ENCODE assay signal across 9 mouse cellular contexts in genomic region chr7:80991589-80991988, GRCm38 (mm10). TPM values are rescaled to one million over a fixed set of nuclear protein-coding genes. Genes with fewer than 3 reads are reported as not detected.
A peak's percentile ranks its signal among the peaks of the same experiment; 100 is the strongest.
DNase-seq lines count a peak whose midpoint lies in the region; ATAC-seq and TF ChIP-seq lines count a peak whose summit lies in the region.
"Had no signal": no experiment of that assay in that cellular context is flagged by ENCODE, and none has a peak within 500 bp of the region (broad histone marks: within the 10 kb centered on the region; RNA-seq: fewer than 3 reads in every experiment).

No protein-coding gene starts in this region.

- no peak for ATAC-seq in embryonic facial prominence, embryonic 12.5 days (ENCODE audit: insufficient number of reproducible peaks, insufficient read depth, low FRiP score, low TSS enrichment)
- no peak for ATAC-seq in lung, embryonic 14.5 days (ENCODE audit: insufficient read depth)
- no peak for ATAC-seq in limb, embryonic 13.5 days (ENCODE audit: low FRiP score, low read depth)
- ATAC-seq in stomach, embryonic 14.5 days (ENCODE audit: insufficient number of reproducible peaks, insufficient read depth, low FRiP score, low read depth) = no peak

- H3K9ac ChIP-seq in embryonic facial prominence, embryonic 12.5 days = no peak overlapping the region
- no peak overlapping the region for H3K9ac ChIP-seq in lung, embryonic 14.5 days
- peak overlapping the region; percentile 96; the same call in 1 of the 2 replicates for H3K9ac ChIP-seq in limb, embryonic 13.5 days
- H3K9ac ChIP-seq in stomach, embryonic 14.5 days (replicated peaks; ENCODE audit: low read depth, low read length) = no peak overlapping the region

- H3K4me2 ChIP-seq in embryonic facial prominence, embryonic 12.5 days (replicated peaks) = peak overlapping the region; percentile 90; the same call in 1 of the 2 replicates
- peak overlapping the region; percentile 84 for H3K4me2 ChIP-seq in lung, embryonic 14.5 days
- H3K4me2 ChIP-seq in limb, embryonic 13.5 days (replicated peaks) = peak overlapping the region; percentile 92
- peak overlapping the region; percentile 94 for H3K4me2 ChIP-seq in stomach, embryonic 14.5 days (replicated peaks; ENCODE audit: low read depth, low read length)

- 92% methylated on average over 5 of the region's 5 CpGs for WGBS in embryonic facial prominence, embryonic 12.5 days
- 92% methylated on average over 5 of the region's 5 CpGs for WGBS in embryonic facial prominence, embryonic 10.5 days
- 86% methylated on average over 5 of the region's 5 CpGs for WGBS in lung, embryonic 14.5 days
- WGBS in limb, embryonic 13.5 days = 96% methylated on average over 5 of the region's 5 CpGs
- 92% methylated on average over 5 of the region's 5 CpGs for WGBS in stomach, embryonic 14.5 days

- no peaks in the 10 kb centered on the region for H3K27me3 ChIP-seq in embryonic facial prominence, embryonic 12.5 days
- H3K27me3 ChIP-seq in embryonic facial prominence, embryonic 10.5 days (replicated peaks; ENCODE audit: low read depth, poor library complexity, severe bottlenecking) = no peaks in the 10 kb centered on the region
- H3K27me3 ChIP-seq in lung, embryonic 14.5 days (ENCODE audit: insufficient read depth, low read length) = no peaks in the 10 kb centered on the region
- no peaks in the 10 kb centered on the region for H3K27me3 ChIP-seq in limb, embryonic 13.5 days
- H3K27me3 ChIP-seq in stomach, embryonic 14.5 days (ENCODE audit: control insufficient read depth, insufficient read depth, low read length) = no peaks in the 10 kb centered on the region

- no peaks in the 10 kb centered on the region for H3K36me3 ChIP-seq in embryonic facial prominence, embryonic 12.5 days
- H3K36me3 ChIP-seq in embryonic facial prominence, embryonic 10.5 days (replicated peaks) = peaks cover 3% of the 10 kb centered on the region; the same call in 1 of the 2 replicates
- 0 out of 2 replicates have a peak, but pooled peaks cover 3% of the 10 kb centered on the region for H3K36me3 ChIP-seq in lung, embryonic 14.5 days (ENCODE audit: insufficient read depth)
- no peaks in the 10 kb centered on the region for H3K36me3 ChIP-seq in limb, embryonic 13.5 days
- H3K36me3 ChIP-seq in stomach, embryonic 14.5 days (ENCODE audit: control insufficient read depth, insufficient read depth, low read length) = no peaks in the 10 kb centered on the region; the same call in 1 of the 2 replicates

- DNase-seq in embryonic facial prominence, embryonic 10.5 days (ENCODE audit: low spot score) = no peak
- DNase-seq in lung, embryonic 14.5 days = no peak
- no peak for DNase-seq in lung, postnatal 14 days
- no peak for DNase-seq in natural killer cell, adult 2 months (ENCODE audit: low spot score in 2 of 2)
- no peak for DNase-seq in embryo, embryonic 10.5 days (ENCODE audit: low spot score)
- DNase-seq: cerebellum, adult 11 months had no signal

- no peak overlapping the region for H3K4me3 ChIP-seq in embryonic facial prominence, embryonic 12.5 days
- H3K4me3 ChIP-seq in embryonic facial prominence, embryonic 10.5 days = no peak overlapping the region
- H3K4me3 ChIP-seq in lung, embryonic 14.5 days (ENCODE audit: low read depth, low read length) = peak overlapping the region; percentile 95; the same call in 1 of the 2 replicates
- H3K4me3 ChIP-seq in limb, embryonic 13.5 days = peak overlapping the region; percentile 92
- peak overlapping the region; percentile 91 for H3K4me3 ChIP-seq in stomach, embryonic 14.5 days (ENCODE audit: low read depth, low read length)

- no peak for TF ChIP-seq CTCF in lung, embryonic 14.5 days (IDR thresholded peaks at IDR 0.05; ENCODE audit: low read depth)

- no peaks in the 10 kb centered on the region for H3K9me3 ChIP-seq in embryonic facial prominence, embryonic 12.5 days
- H3K9me3 ChIP-seq in embryonic facial prominence, embryonic 10.5 days = no peaks in the 10 kb centered on the region
- no peaks in the 10 kb centered on the region for H3K9me3 ChIP-seq in lung, embryonic 14.5 days (ENCODE audit: low read depth, low read length)
- no peaks in the 10 kb centered on the region for H3K9me3 ChIP-seq in limb, embryonic 13.5 days
- H3K9me3 ChIP-seq in stomach, embryonic 14.5 days (ENCODE audit: control insufficient read depth, low read depth, low read length) = no peaks in the 10 kb centered on the region

- no peak overlapping the region for H3K27ac ChIP-seq in embryonic facial prominence, embryonic 12.5 days
- no peak overlapping the region for H3K27ac ChIP-seq in embryonic facial prominence, embryonic 10.5 days (replicated peaks)
- no peak overlapping the region for H3K27ac ChIP-seq in lung, embryonic 14.5 days (ENCODE audit: low read depth)
- H3K27ac ChIP-seq in limb, embryonic 13.5 days = no peak overlapping the region
- no peak overlapping the region for H3K27ac ChIP-seq in stomach, embryonic 14.5 days (ENCODE audit: low read length)

- H3K4me1 ChIP-seq in embryonic facial prominence, embryonic 12.5 days = peaks cover 20% of the 10 kb centered on the region
- peaks cover 51% of the 10 kb centered on the region for H3K4me1 ChIP-seq in embryonic facial prominence, embryonic 10.5 days
- H3K4me1 ChIP-seq in lung, embryonic 14.5 days (ENCODE audit: insufficient read depth) = peaks cover 14% of the 10 kb centered on the region; the same call in 1 of the 2 replicates
- peaks cover 36% of the 10 kb centered on the region for H3K4me1 ChIP-seq in limb, embryonic 13.5 days
- H3K4me1 ChIP-seq in stomach, embryonic 14.5 days (ENCODE audit: control insufficient read depth, insufficient read depth, low read length) = peaks cover 29% of the 10 kb centered on the region

RNA-seq across cellular contexts. Expression of gene Zfp592, which starts 1.9 kb away (rescaled TPM):
- 13.7 and 14.1 TPM in 2 replicates for polyA plus RNA-seq in embryonic facial prominence, embryonic 12.5 days (2016; fragmentation: Nextera tagmentation; extraction: Ambion mirVana)
- polyA plus RNA-seq in embryonic facial prominence, embryonic 10.5 days (2016; fragmentation: Nextera tagmentation; extraction: Ambion mirVana) = 15.6 and 16.3 TPM in 2 replicates
- polyA plus RNA-seq in lung, embryonic 14.5 days (2014; fragmentation: Nextera tagmentation; extraction: Ambion mirVana) = 18.1 and 19.7 TPM in 2 replicates
- polyA plus RNA-seq in limb, embryonic 13.5 days (2015; fragmentation: Nextera tagmentation; extraction: Ambion mirVana) = 10.4 and 12.9 TPM in 2 replicates
- 15.2 and 15.4 TPM in 2 replicates for polyA plus RNA-seq in stomach, embryonic 14.5 days (2014; fragmentation: Nextera tagmentation; extraction: Ambion mirVana)

RNA-seq across cellular contexts. Expression of gene Sec11a, which starts 44.0 kb away (rescaled TPM):
- polyA plus RNA-seq in embryonic facial prominence, embryonic 12.5 days (2016; fragmentation: Nextera tagmentation; extraction: Ambion mirVana) = 208 and 219 TPM in 2 replicates
- 188 and 190 TPM in 2 replicates for polyA plus RNA-seq in embryonic facial prominence, embryonic 10.5 days (2016; fragmentation: Nextera tagmentation; extraction: Ambion mirVana)
- 191 and 196 TPM in 2 replicates for polyA plus RNA-seq in lung, embryonic 14.5 days (2014; fragmentation: Nextera tagmentation; extraction: Ambion mirVana)
- 251 and 256 TPM in 2 replicates for polyA plus RNA-seq in limb, embryonic 13.5 days (2015; fragmentation: Nextera tagmentation; extraction: Ambion mirVana)
- 209 and 219 TPM in 2 replicates for polyA plus RNA-seq in stomach, embryonic 14.5 days (2014; fragmentation: Nextera tagmentation; extraction: Ambion mirVana)

Comparison
In these comparisons a context has a peak if more than half of its experiments do, and no peak if none do; other contexts are left out.
1. H3K4me3 ChIP-seq: peak in lung, embryonic 14.5 days (single experiment), limb, embryonic 13.5 days (single experiment) and stomach, embryonic 14.5 days (single experiment); none in embryonic facial prominence, embryonic 12.5 days (single experiment) and embryonic facial prominence, embryonic 10.5 days (single experiment).
2. Peak in every context shown above with its lines, with median percentiles within 50 percentile points of each other: H3K4me2 ChIP-seq.